Mouse (Mus musculus) G1E (cell line): ENCODE measurements at regions not wholly inside any gene's neighbourhood (a gene's known extent, or its start where the extent isn't known, plus 50 kb on each side); places are given as distances from the start of the nearest gene placed in this dataset.

Source experiments
- CTCF ChIP-seq: IDR thresholded peaks from 2 replicates; pipeline ENCODE4 v1.5.1; 2012; ENCODE audit warnings: low read depth, low read length, inconsistent platforms, mixed read lengths
- GATA1 ChIP-seq: IDR thresholded peaks from 2 replicates; pipeline ENCODE4 v1.6.1; 2012; ENCODE audit warnings: borderline replicate concordance, low read length, inconsistent platforms, mixed read lengths
- POLR2AphosphoS5 ChIP-seq: IDR thresholded peaks from 2 replicates; pipeline ENCODE4 v1.6.1; 2012; ENCODE audit warnings: low read depth, low read length, inconsistent platforms; ENCODE audit not compliant: insufficient replicate concordance
- TAL1 ChIP-seq: conservative IDR thresholded peaks from 2 replicates; pipeline ENCODE4 v1.6.1; 2012; ENCODE audit warnings: low read depth, low read length, inconsistent platforms, mixed read lengths

GRCm38 (mm10) chr3:125270695-125271094, 133.2 kb upstream of the Ndst4 start:
- TF ChIP-seq TAL1 (peak; percentile 66), CTCF (no peak), GATA1 (no peak), POLR2AphosphoS5 (no peak)
